Mouse (Mus musculus) liver, embryonic 11.5 days (tissue): Measurements from ENCODE around the gene Meiob. TPM values are rescaled to one million over a fixed set of nuclear protein-coding genes. Genes with fewer than 3 reads are reported as not detected.
A peak's percentile ranks its signal among the peaks of the same experiment; 100 is the strongest.

Experiments
- ATAC-seq: fragments of 200-750 bp; cut with Nextera tagmentation; replicated peaks from 2 replicates; pipeline ENCODE4 v1.8.0; 2017; ENCODE audit warnings: moderate number of reproducible peaks, mild to moderate bottlenecking, moderate TSS enrichment, moderate library complexity; ENCODE audit not compliant: low FRiP score
- DNase-seq: peaks from one replicate; pipeline ENCODE4 v3.0.0-alpha.2; 2017; ENCODE audit warnings: low spot score
- H3K27ac ChIP-seq: fragments of 300-500 bp; sonication (generic); 2 replicates; pipeline ENCODE4 v1.5.1; 2014; ENCODE audit warnings: mild to moderate bottlenecking, low read depth, low read length, control low read depth
- H3K27me3 ChIP-seq: fragments of 300-500 bp; sonication (generic); replicated peaks from 2 replicates; pipeline ENCODE4 v1.6.1; 2014; ENCODE audit warnings: low read length, mixed read lengths; ENCODE audit not compliant: control insufficient read depth, insufficient read depth
- H3K36me3 ChIP-seq: fragments of 300-500 bp; sonication (generic); 2 replicates; pipeline ENCODE4 v1.6.1; 2014; ENCODE audit warnings: mild to moderate bottlenecking, low read length, moderate library complexity, mixed read lengths; ENCODE audit not compliant: control insufficient read depth, insufficient read depth
- H3K4me1 ChIP-seq: fragments of 300-500 bp; sonication (generic); replicated peaks from 2 replicates; pipeline ENCODE4 v1.6.1; 2014; ENCODE audit warnings: low read length, mixed read lengths; ENCODE audit not compliant: control insufficient read depth, insufficient read depth
- H3K4me2 ChIP-seq: fragments of 300-500 bp; sonication (generic); 2 replicates; pipeline ENCODE4 v1.6.1; 2014; ENCODE audit warnings: mild to moderate bottlenecking, control low read depth, moderate library complexity
- H3K4me3 ChIP-seq: fragments of 300-500 bp; sonication (generic); 2 replicates; pipeline ENCODE4 v1.5.1; 2014; ENCODE audit warnings: low read depth, low read length, control low read depth
- H3K9ac ChIP-seq: fragments of 300-500 bp; sonication (generic); 2 replicates; pipeline ENCODE4 v1.6.1; 2014; ENCODE audit warnings: low read depth, low read length, control low read depth
- H3K9me3 ChIP-seq: fragments of 300-500 bp; sonication (generic); 2 replicates; pipeline ENCODE4 v1.6.1; 2016; ENCODE audit warnings: low read length, inconsistent platforms, mixed read lengths; ENCODE audit not compliant: control insufficient read depth
- whole genome bisulfite sequencing: fragments of 180-500 bp; shearing (Covaris S2); extraction: QIAGEN DNeasy Blood & Tissue Kit; methylation state at CpG from one replicate; pipeline ENCODE4 v1.1.7; 2014; 5-methylcytosine and 5-hydroxymethylcytosine counted together
- polyA plus RNA-seq: library from polyadenylated mRNA; unstranded; fragments of >200 nt; fragmentation: Nextera tagmentation; extraction: Ambion mirVana; gene quantifications from 2 replicates; pipeline ENCODE4 v1.2.1, GENCODE M21; 2014

Meiob gene
- polyA plus RNA-seq, 1 experiment from 2014 or later: 1.9 TPM

GRCm38 (mm10) chr17:24885356-24886133 is 81.5 kb downstream of the Meiob start:
- peaks cover 28% of the 10 kb centered on the region; the same call in 1 of the 2 replicates for H3K36me3 ChIP-seq
- DNase-seq (no peak), ATAC-seq (no peak)
- H3K9me3 ChIP-seq: no peaks in the 10 kb centered on the region
- no peaks in the 10 kb centered on the region for H3K27me3 ChIP-seq
- H3K4me2 ChIP-seq: peak overlapping the region; percentile 92
- 22% methylated on average over 22 of the region's 22 CpGs for WGBS
- peak overlapping the region; percentile 76 for H3K4me3 ChIP-seq
- H3K27ac ChIP-seq: no peak overlapping the region; the same call in 1 of the 2 replicates
- peaks cover 18% of the 10 kb centered on the region for H3K4me1 ChIP-seq
- peak overlapping the region; percentile 74 for H3K9ac ChIP-seq

- no peaks in the 10 kb centered on the region for H3K9me3 ChIP-seq
- peaks cover 35% of the 10 kb centered on the region; the same call in 1 of the 2 replicates for H3K36me3 ChIP-seq
- H3K27me3 ChIP-seq: no peaks in the 10 kb centered on the region
- peak within 1 kb of the TSS; percentile 96 for H3K4me2 ChIP-seq
- peak within 1 kb of the TSS; percentile 80 for H3K9ac ChIP-seq
- H3K4me3 ChIP-seq: peak within 1 kb of the TSS; percentile 76
- WGBS: under 1% methylated on average over 69 of the region's 69 CpGs
- peaks cover 18% of the 10 kb centered on the region for H3K4me1 ChIP-seq
- peak; percentile 92 for ATAC-seq
- peak; percentile 95 for DNase-seq
- peak within 1 kb of the TSS; percentile 60 for H3K27ac ChIP-seq
These were observed 82.2 kb downstream of the Meiob start, which contains the start of the genes Nubp2 and Spsb3 for GRCm38 (mm10) chr17:24886134-24886931. Nubp2 (minus strand) TSS chr17:24886349. Spsb3 (plus strand) TSS chr17:24886643.

GRCm38 (mm10) chr17:24886932-24887271 is 82.8 kb downstream of the Meiob start:
- peak overlapping the region; percentile 96 for H3K4me2 ChIP-seq
- H3K4me1 ChIP-seq: peaks cover 18% of the 10 kb centered on the region
- DNase-seq (no peak), ATAC-seq (peak; percentile 11)
- WGBS: under 1% methylated on average over 18 of the region's 18 CpGs
- H3K4me3 ChIP-seq: peak overlapping the region; percentile 76
- peak overlapping the region; percentile 60 for H3K27ac ChIP-seq
- peak overlapping the region; percentile 80 for H3K9ac ChIP-seq
- H3K9me3 ChIP-seq: no peaks in the 10 kb centered on the region
- peaks cover 36% of the 10 kb centered on the region; the same call in 1 of the 2 replicates for H3K36me3 ChIP-seq
- no peaks in the 10 kb centered on the region for H3K27me3 ChIP-seq

- H3K27ac ChIP-seq: peak overlapping the region; percentile 60; the same call in 1 of the 2 replicates
- peak overlapping the region; percentile 76 for H3K4me3 ChIP-seq
- no peak for DNase-seq
- no peak for ATAC-seq
- H3K4me2 ChIP-seq: peak overlapping the region; percentile 96
- H3K9ac ChIP-seq: peak overlapping the region; percentile 80
- 60% methylated on average over 18 of the region's 18 CpGs for WGBS
- no peaks in the 10 kb centered on the region for H3K9me3 ChIP-seq
- peaks cover 18% of the 10 kb centered on the region for H3K4me1 ChIP-seq
- H3K36me3 ChIP-seq: peaks cover 42% of the 10 kb centered on the region
- no peaks in the 10 kb centered on the region for H3K27me3 ChIP-seq
These were observed 83.4 kb downstream of the Meiob start for GRCm38 (mm10) chr17:24887291-24888080.

- peak overlapping the region; percentile 96; the same call in 1 of the 2 replicates for H3K4me2 ChIP-seq
- H3K27ac ChIP-seq: no peak overlapping the region
- no peak for DNase-seq
- no peaks in the 10 kb centered on the region for H3K27me3 ChIP-seq
- H3K9ac ChIP-seq: no peak overlapping the region
- 83% methylated on average over 3 of the region's 3 CpGs for WGBS
- ATAC-seq: no peak
- H3K9me3 ChIP-seq: no peaks in the 10 kb centered on the region
- H3K4me1 ChIP-seq: peaks cover 23% of the 10 kb centered on the region
- peaks cover 39% of the 10 kb centered on the region for H3K36me3 ChIP-seq
- H3K4me3 ChIP-seq: peak overlapping the region; percentile 17; the same call in 1 of the 2 replicates
These were observed 84.8 kb downstream of the Meiob start for GRCm38 (mm10) chr17:24888862-24889261.

Other genes starting within 250 kb of the Meiob start
- 53.5 and 55.2 TPM in 2 replicates for gene Tsc2, start 171.7 kb upstream of the Meiob start, polyA plus RNA-seq
- gene Nthl1, start 171.6 kb upstream of the Meiob start, polyA plus RNA-seq: 21.0 and 23.7 TPM in 2 replicates
- 23.6 and 25.1 TPM in 2 replicates for gene Slc9a3r2, start 154.0 kb upstream of the Meiob start, polyA plus RNA-seq
- gene Npw, start 145.8 kb upstream of the Meiob start, polyA plus RNA-seq: 0.31 and 0.47 TPM in 2 replicates
- 37.4 and 38.3 TPM in 2 replicates for gene Zfp598, start 134.6 kb upstream of the Meiob start, polyA plus RNA-seq
- 0.26 and 0.49 TPM in 2 replicates for gene Syngr3, start 114.3 kb upstream of the Meiob start, polyA plus RNA-seq
- 64.2 and 74.7 TPM in 2 replicates for gene Gfer, start 108.1 kb upstream of the Meiob start, polyA plus RNA-seq
- gene Noxo1, start 108.1 kb upstream of the Meiob start, polyA plus RNA-seq: 0.56 and 0.58 TPM in 2 replicates
- 102 and 109 TPM in 2 replicates for gene Tbl3, start 96.6 kb upstream of the Meiob start, polyA plus RNA-seq
- gene Rnf151, start 86.2 kb upstream of the Meiob start, polyA plus RNA-seq: 0.25 and 0.27 TPM in 2 replicates
- 2,083 and 2,225 TPM in 2 replicates for gene Rps2, start 86.2 kb upstream of the Meiob start, polyA plus RNA-seq
- gene Ndufb10, start 79.8 kb upstream of the Meiob start, polyA plus RNA-seq: 301 and 321 TPM in 2 replicates
- not detected in 2 replicates for gene Rpl3l, start 76.5 kb upstream of the Meiob start, polyA plus RNA-seq
- 30.7 and 31.0 TPM in 2 replicates for gene Msrb1, start 67.6 kb upstream of the Meiob start, polyA plus RNA-seq
- gene Hs3st6, start 51.3 kb upstream of the Meiob start, polyA plus RNA-seq: 0.41 and 0.45 TPM in 2 replicates
- gene Hagh, start 35.9 kb downstream of the Meiob start, polyA plus RNA-seq: 53.8 and 56.3 TPM in 2 replicates
- 38.3 and 38.6 TPM in 2 replicates for gene Fahd1, start 46.1 kb downstream of the Meiob start, polyA plus RNA-seq
- gene Igfals, start 61.7 kb downstream of the Meiob start, polyA plus RNA-seq: 4.3 and 4.9 TPM in 2 replicates
- gene Nubp2, start 82.1 kb downstream of the Meiob start, polyA plus RNA-seq: 123 and 135 TPM in 2 replicates
- 35.0 and 40.9 TPM in 2 replicates for gene Spsb3, start 82.4 kb downstream of the Meiob start, polyA plus RNA-seq
- 21.9 and 23.4 TPM in 2 replicates for gene Eme2, start 90.8 kb downstream of the Meiob start, polyA plus RNA-seq
- gene Mrps34, start 90.8 kb downstream of the Meiob start, polyA plus RNA-seq: 123 and 129 TPM in 2 replicates
- gene Nme3, start 92.2 kb downstream of the Meiob start, polyA plus RNA-seq: 70.5 and 76.3 TPM in 2 replicates
- gene Mapk8ip3, start 132.7 kb downstream of the Meiob start, polyA plus RNA-seq: 19.8 and 28.0 TPM in 2 replicates
- 164 and 168 TPM in 2 replicates for gene Jpt2, start 156.4 kb downstream of the Meiob start, polyA plus RNA-seq
- 9.5 and 11.8 TPM in 2 replicates for gene Cramp1l, start 211.5 kb downstream of the Meiob start, polyA plus RNA-seq
- 51.6 and 55.3 TPM in 2 replicates for gene Ift140, start 211.8 kb downstream of the Meiob start, polyA plus RNA-seq